Mouse (Mus musculus) ES-Bruce4 (cell line): ENCODE data around the gene Lrba.

ENCODE experiments used
- CTCF ChIP-seq: IDR thresholded peaks from one replicate; pipeline ENCODE4 v1.8.1; 2011; ENCODE audit warnings: low read depth, low read length
- POLR2A ChIP-seq: IDR thresholded peaks from one replicate; pipeline ENCODE4 v1.8.1; 2011; ENCODE audit warnings: low read length; ENCODE audit not compliant: insufficient read depth

GRCm38 (mm10) chr3:86758727-86759126 lies 534.2 kb downstream of the Lrba start:
- no peak for TF ChIP-seq CTCF
- TF ChIP-seq POLR2A = no peak
